Mouse (Mus musculus) activated CD4-positive, CD25-positive, alpha-beta regulatory T cell, adult 4 months (primary cell): ENCODE results near the gene Nup107. TPM values are rescaled to one million over a fixed set of nuclear protein-coding genes. Genes with fewer than 3 reads are reported as not detected.
"Not testable (repeated sequence)": the region's sequence is repeated elsewhere in the genome, so short reads cannot be mapped to it uniquely, and the experiment has no call there.

ENCODE experiments used
- ATAC-seq: one replicate; pipeline ENCODE4 v1.8.0; 2017
- polyA plus RNA-seq, 2 experiments: library from polyadenylated mRNA; unstranded; fragments of 100-300 nt; shearing (Covaris generic); gene quantifications; one replicate each; pipeline ENCODE4 v1.2.1; 2017

The Nup107 gene
- polyA plus RNA-seq, 2 experiments from 2014 or later: 45.3 to 51.8 TPM

DNA sequence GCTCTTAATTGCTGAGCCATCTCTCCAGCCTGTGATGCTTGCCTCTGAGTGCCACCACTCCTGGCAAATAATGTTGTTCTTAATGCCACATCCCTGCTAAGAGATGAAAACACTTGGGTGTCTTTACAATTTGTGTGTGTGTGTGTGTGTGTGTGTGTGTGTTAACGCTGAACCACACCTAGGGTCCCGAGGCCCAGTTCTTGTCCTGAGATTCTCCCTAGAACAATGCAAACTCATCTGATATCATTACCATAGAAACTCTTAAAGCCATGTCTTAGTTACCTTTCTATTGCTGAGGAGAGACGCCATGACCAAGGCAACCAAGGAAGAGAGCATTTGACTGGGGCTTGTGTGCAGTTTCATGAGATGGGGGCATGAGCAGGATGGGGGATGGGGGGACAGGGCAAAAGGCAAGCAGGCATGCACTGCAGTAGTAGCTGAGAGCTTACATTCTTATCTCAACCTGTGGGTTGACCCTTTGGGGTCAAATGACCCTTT lies 78.4 kb downstream of the Nup107 start:
- no peak for ATAC-seq

DNA sequence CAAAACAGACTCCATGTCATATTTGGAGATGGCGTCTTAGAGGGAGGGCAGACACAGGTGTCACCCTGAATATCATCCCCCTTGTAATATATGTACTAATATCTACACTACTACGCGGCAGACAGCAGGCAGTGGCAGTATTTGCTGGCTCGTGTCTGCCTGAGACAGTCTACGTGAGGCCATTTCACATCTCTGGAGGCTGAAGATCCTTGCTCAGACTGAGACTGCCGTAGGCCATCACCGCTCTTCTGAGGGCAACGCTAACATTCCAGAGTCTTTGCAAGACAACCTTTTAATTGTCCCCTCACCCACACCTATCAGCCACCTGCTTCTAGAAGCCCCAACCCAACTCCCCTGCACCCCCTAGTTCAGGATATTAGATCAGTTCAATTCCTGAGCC lies 79.0 kb downstream of the Nup107 start:
- ATAC-seq: no peak

DNA sequence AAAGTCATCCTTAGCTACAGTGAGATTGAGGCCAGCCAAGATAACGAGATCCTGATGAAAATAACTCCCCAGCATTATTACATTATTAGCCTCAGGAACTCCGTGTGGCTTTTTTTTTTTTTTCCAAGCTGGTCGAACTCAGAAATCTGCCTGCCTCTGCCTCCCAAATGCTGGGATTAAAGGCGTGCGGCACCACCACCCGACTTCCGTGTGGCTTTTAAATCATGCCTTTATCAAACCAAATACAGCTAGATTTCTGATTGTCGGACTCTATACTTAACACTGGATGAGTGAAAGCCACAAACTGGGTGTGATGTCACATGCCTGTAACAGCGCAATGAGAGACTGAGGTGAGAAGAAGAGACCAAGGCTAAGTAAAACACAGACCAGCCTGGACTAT lies 79.6 kb downstream of the Nup107 start:
- no peak for ATAC-seq

DNA sequence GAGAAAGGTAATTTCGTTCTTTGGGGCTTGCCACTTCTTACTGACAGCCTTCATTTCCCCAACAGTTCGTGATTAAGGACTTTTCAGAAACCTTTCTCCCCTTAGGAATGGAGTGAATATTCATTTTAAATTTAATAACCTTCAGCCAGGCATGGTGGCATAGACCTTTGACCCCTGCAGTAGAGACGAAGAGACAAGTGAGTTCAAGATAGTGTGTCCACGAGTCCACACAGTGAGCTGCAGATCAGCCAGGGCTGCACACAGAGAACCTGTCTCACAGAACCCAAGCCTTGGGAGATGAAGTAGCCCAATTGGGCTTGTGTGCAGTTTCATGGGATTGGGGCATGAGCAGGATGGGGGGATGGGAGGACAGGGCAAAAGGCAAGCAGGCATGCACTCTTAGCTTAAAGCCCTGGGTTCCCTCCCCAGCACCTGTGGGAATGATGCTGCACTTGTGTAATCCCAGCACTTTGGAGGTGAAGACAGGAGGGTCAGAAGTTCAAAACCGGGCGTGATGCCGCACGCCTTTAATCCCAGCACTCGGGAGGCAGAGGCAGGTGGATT lies 80.2 kb downstream of the Nup107 start:
- ATAC-seq: no peak

DNA sequence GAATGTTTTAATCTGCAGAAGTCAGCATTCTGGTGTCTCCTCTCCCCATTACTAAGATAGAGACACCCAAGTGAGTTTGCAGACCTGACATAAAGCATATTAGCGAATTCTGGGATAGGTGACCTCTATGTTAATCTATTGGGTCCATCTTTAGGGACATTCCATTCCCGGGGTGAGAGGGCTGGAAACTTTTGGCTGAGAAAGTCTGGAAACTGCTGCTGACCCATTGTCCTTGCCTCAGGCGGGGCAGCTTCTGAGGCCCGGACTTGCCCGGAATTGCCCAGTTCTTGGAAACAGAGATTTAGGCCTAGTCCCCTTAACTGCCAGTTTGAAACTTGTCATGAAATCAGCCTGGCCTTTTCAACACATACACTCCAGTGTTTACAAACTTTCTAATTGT lies 81.1 kb downstream of the Nup107 start:
- no peak for ATAC-seq

DNA sequence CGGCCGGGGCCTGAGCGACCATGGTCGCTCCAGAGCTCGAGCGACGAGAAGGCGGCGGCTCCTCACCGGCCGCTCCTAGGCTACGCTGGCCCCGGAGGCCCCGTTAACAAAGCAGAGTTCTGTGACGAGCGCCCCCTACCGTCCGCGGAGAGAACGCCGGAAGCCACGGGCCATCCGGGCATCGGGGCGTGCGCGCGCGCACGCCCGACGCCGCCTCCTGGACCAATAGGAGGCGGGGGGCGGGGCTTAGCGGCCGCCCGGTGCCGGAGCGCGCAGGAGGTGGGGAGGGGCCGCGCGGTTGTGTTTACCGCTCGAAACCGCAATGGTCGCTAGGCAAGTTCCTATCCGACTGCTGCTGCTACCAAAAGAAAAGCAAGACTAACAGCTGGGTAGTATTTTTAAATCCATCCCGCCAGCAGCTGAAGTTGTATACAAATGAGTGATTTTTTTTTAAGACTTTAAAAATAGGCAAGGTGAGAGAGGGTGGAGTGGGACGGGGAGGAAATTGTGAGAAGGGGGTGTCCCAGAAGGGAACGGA lies 81.8 kb downstream of the Nup107 start, which contains the start of gene Mdm2:
Mdm2 (minus strand) TSS at position 155 of the 538 bp plus-strand sequence.
- peak; percentile 87 for ATAC-seq

DNA sequence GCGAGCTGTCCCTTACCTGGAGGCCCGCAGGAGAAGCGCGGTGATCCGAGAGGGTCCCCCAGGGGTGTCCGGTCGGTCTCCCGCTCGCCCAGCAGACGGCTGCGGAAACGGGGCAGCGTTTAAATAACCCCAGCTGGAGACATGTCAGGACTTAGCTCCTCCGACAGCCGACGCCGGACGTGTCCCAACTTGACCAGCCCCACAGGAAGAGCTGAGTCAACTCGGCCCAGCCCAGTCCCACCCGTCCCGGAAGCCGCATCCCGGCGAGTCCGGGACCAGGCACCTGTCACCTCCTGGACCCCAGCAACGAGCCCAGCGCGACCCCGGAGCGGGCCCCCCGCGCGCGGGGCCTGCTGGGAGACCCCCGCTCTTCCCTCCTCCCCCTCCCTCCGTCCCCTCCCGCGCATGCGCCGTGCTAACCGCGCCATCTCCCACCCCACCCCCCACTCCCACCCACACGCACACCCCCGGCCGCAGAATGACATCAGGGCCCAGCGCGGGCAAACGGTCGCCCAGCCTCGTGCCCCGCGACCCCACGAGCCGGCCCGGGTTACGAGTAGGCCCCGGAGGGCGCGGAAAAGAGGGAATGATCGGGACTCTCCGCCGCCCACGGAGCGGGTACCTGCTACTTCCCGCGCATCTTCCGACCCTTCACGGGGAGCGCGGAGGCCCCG lies 82.4 kb downstream of the Nup107 start:
- ATAC-seq: no peak

DNA sequence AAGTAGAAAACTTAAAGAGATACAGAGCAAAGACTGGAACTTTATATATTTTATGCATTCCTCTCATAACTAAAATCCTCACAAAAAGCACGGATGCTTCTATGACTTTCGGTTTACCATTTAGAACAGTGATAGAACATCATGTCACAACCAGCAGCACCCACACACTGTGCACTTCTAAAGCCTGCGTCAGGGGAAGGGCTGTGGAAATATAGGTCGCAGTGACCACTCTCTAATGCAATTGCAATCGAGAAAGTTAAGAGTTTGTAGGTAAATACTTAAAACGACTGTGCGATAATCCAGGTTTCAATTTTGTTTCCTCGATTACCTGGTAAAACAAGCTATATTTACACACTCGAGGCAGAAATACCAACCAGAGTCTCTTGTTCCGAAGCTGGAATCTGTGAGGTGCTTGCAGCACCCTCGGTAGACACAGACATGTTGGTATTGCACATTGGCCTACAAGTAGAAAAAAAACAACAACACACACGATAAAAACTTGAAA lies 83.1 kb downstream of the Nup107 start:
- ATAC-seq: peak; percentile 13

DNA sequence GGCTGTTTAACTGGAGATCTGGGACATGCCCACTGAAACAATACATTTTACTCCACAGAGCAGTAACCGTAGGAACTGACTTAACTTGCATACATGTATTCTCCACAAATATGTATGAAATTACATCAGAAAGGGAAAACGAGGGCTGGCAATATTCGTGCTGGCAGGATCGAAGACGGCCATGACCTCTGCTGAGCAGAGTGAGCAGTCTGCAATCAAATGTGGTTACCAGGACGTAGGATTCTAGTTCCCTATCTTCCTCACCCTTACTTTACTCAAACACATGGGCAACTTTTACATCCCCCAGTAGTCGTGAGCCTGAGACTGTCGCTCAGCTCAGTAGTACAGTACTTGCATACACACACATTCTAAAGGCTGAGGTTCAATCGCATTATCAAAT lies 83.6 kb downstream of the Nup107 start:
- no peak for ATAC-seq

DNA sequence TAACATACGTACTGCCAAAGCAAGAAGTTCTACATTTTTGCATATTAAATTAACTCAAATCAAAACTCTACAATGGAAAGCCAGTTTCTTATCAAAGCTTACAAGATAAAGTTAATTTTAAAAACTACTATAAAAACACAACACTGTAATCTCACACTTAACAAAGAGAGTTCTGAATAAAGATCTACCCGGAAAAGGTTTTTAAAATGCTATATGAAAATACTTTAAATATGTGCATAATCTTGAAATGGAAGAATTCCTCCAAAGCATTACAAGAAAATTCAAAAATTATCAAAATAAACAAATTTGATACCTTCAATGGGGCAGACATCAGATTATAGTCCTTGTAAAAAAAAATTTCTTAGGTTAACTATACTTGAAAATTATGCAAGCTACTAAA lies 84.1 kb downstream of the Nup107 start:
- ATAC-seq: no peak

DNA sequence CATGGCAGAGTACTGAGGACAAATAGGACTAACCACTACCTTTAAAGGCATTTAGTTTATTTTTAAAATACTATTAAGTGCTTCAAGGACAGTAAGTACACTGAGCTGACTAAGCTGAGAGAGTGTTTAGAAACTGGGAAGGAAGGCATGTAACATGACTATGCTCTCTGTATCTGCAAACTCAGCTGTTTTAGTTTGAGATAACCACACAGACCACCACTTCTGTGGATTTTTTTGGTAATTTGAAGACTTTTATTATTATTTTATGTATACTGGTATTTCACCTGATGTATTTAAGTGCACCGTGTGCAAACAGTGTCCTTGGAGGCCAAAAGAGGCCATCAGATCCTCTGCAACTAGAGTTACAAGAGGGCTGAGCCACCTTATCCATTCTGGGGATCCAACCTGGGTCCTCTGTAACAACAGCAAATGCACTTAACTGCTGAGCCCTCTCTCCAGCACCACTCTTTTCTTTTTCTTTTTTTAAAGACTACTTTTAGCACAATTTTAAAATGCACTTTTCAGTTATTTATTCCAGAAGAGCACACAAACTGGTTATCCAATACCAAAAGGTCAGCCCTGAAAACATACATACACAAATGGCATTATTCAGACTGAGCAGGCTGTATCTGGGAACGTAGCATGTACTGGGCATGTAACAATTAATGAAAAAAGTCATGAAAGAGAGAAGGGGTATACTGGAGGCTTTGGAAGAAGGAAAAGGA lies 85.2 kb downstream of the Nup107 start:
- ATAC-seq: no peak

DNA sequence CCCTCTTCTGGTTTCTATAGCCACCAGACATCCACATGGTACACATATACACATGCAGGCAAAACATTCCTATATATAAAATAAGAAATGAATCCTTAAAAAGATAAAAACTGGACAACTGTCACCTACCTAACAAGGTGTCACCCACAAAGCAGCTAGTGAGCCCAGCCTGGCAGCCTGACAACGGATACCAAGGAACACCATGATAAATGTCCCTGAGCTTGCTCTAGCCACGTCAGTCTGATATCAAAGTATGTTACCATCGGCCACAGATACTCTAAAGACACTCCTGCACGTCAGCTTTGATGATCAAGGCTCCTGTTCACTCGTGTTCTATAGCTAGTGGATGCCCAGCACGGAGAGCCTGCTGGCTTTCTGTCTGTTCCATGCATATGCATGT lies 86.1 kb downstream of the Nup107 start:
- no peak for ATAC-seq

DNA sequence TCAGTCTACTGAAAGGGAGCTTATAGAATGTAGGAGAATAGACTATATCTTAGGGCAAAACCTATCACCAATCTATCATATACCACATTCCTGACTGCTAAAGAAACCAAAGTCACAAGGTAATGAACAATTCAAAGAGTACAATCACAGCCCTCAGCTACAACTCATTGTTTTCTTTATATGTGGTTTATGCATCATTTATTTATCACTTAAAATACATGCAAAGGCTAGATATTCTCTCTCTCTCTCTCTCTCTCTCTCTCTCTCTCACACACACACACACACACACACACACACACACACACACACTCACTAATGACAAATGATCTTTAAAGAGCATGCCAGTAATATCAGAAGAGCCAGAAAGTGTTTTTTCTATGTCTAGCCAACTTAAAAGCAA lies 86.7 kb downstream of the Nup107 start:
- ATAC-seq: no peak

DNA sequence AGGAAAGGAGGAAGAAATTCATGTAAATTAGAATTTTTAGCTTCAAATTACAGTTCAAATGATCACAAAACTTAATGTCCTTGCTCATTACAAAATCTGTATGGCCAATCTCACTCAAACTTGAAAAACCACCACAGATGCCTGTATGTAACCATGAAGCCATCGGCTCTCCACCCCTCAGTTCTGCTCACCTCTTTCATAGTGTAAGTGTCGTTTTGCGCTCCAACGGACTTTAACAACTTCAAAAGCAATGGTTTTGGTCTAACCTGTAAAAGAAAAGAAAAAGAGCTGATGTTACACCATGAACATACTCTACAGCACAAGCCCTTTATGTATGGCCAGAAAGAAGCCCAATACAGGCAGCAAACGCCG lies 87.6 kb downstream of the Nup107 start:
- ATAC-seq: no peak

DNA sequence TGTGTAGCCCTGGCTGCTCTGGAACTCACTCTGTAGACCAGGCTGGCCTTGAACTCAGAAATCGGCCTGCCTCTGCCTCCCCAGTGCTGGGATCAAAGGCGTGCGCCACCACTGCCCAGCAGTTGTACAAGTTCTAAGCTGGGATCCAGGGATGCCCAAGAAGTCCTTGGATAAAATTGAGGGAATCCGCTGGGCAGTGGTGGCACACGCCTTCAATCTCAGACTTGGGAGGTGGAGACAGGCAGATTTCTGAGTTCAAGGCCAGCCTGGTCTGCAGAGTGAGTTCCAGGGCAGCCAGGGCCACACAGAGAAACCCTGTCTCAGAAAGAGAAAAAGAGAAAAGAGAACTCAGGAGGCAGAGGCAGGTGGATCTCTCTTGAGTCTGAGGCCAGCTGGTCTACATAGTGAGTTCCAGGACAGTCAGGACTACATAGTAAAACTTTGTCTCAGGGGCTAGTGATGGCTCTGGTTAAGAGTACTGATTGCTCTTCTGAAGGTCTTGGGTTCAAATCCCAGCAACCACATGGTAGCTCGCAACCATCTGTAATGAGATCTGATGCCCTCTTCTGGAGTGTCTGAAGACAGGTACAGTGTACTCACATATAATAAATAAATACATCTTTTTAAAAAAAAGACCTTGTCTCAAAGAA lies 88.1 kb downstream of the Nup107 start:
- not testable (repeated sequence) for ATAC-seq

DNA sequence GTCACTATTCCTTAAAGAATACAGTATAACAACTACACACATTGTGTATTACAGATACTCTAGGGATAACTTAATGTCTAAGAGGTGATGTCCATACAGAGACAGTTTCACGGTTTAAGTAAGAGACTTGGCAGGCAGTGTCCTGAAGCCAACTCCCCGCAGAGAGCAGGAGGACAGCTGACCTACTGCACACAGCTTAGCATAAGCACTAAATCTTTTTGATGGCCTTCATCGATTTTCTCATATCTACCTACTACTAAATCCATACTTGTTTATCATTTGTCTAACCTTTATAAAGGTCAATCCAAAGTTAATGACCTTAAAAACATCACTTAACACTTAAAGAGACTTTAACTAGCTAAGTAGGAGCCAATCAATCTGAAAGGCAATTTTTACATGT lies 89.0 kb downstream of the Nup107 start:
- no peak for ATAC-seq

DNA sequence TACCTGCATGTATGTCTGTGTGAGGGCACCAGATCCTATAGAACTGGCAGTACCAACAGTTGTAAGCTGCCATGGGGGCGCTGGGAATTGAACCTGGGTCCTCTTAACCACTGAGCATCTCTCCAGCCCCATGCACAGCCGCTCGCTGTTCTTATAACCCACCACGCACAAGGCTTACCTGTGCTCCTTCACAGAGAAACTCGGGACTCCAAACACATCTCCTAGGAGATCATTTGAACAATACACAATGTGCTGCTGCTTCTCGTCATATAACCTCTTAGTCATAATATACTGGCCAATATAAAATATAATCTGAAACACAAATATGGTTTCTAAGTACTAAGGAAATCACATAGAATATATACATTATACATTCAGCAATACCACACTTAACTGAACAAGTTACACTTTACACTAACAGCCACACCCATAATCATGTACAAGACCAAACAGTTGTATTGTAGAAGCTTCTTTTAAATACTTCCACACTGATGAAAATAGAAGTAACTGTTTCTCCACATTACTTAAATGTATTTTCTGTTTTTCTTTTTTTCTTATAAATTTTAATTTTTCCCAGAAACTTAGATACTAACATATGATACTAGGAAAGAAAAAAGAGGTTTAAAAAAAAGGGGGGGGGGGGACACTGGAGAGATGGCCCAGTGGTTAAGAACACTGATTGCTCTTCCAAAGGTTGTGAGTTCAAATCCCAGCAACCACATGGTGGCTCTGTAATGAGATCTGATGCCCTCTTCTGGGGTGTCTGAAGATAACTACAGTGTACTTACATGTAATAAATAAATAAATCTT lies 90.3 kb downstream of the Nup107 start:
- no peak for ATAC-seq

DNA sequence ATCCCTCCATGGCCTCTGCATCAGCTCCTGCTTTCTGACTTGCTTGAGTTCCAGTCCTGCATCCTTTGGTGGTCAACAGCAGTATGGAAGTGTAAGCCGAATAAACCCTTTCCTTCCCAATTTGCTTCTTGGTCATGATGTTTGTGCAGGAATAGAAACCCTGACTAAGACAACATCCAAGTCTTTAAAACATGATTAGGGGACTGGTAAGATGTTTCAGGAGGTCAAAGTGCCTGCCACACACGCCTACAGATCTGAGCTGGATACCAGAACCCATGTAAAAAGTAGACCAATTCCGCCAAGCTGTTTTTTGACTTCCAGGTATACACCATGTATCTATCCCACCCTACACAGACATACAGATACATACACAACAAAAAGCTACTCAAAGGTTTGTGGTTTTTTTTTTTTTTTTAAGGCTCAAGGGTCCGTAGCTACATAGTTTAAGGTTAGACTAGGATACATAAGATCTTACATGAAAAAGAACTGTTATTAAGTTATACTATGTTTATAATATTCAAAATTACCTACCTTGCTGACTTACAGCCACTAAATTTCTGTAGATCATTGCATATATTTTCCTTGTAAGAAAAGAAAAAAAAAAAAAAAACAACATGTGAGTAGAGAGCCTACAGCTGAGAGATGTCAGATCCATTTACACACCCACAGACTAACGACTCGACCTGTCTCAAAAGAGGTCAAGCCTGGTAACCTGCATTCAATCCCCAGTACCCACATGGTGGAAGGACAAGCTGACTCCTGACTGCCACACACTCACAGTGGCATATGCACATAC lies 91.3 kb downstream of the Nup107 start:
- no peak for ATAC-seq
